Mouse (Mus musculus) kidney, postnatal 14 days (tissue): ENCODE measurements around the gene Ifnar1.
"Not testable (repeated sequence)": the region's sequence is repeated elsewhere in the genome, so short reads cannot be mapped to it uniquely, and the experiment has no call there.

Source experiments
- DNase-seq: peaks from one replicate; pipeline ENCODE4 v3.0.0; 2022; ENCODE audit warnings: mixed read lengths

Ifnar1 gene

GRCm38 (mm10) chr16:91484808-91485700 is at the start of gene Ifnar1:
Gene Ifnar1, plus strand, starts transcription at chr16:91485238.
- DNase-seq = peak; percentile 100

- DNase-seq = no peak
These were observed 47.0 kb upstream of the Ifnar1 start for GRCm38 (mm10) chr16:91438081-91438480.

DNA sequence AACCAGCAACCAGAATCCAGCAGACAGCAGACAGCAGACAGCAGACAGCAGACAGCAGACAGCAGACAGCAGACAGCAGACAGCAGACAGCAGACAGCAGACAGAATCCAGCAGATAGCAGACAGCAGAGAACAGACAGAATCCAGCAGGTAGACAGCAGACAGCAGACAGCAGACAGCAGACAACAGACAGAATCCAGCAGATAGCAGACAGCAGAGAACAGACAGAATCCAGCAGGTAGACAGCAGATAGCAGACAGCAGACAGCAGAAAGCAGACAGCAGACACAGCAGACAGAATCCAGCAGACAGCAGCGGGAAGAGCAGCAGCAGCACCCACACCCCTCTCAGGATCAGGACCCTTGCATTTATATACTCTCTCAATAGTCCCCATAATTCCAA is 46.4 kb upstream of the Ifnar1 start:
- DNase-seq = not testable (repeated sequence)

- peak; percentile 78 for DNase-seq
These were observed 43.7 kb upstream of the Ifnar1 start for GRCm38 (mm10) chr16:91441366-91441765.

DNA sequence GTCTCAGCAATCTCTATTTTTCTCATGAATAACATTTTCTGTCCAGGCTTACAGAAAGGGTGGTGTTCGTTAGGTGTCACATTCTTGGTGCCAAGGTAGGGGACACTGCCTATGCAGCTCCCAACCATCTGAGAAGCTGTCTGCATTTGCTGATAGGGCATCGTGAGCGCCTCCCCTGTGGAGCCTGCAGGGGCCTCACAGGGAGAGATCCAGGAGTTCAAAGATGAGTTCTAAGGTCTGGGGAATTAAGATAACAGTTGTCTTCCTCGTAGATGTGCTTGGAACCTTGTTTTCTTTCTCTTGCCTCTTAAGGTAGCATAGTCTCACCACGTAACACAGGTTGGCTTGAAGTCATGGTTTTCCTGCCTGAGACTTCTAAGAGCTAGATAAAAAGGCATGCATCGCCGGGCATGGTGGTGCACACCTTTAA is 43.2 kb upstream of the Ifnar1 start:
- DNase-seq = no peak

- no peak for DNase-seq
These were observed 42.6 kb upstream of the Ifnar1 start for GRCm38 (mm10) chr16:91442446-91442845.

DNA sequence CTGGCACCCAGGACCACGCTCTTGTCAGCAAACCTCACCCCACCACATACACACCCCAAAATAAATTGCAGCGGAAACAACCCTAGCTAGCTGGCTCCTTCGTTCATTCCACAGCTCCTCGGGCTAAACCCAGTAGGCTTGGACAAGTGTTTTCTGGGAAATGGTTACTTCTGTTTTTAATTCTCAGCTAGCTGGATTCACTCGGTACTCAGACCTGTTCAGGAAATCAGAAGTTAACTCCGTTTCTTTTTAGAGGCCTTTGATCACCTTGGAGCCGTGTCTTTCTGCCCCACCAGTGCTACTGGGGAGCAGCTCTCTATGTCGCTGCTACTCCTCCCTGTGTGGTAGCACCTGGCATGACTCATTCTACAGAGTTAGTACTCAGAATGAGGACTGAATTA is 41.8 kb upstream of the Ifnar1 start:
- no peak for DNase-seq

DNA sequence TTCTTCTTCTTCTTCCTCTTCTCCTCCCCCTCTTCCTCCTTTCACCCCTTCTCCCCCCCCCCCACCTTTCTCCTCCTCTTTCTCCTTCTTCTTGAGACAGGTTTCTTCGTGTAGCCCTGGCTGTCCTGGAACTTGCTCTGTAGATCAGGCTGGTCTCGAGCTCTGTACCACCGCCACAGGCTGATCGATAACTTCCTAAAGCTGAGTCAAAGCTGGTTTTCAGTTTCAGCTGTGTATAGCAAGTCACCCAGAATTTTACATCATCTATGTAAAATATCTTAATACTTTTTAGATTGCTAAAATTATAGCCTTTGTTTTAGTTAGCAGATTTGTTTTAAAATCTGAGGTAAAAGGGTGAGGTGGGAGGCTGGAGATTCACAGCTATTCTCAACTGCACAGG is 40.2 kb upstream of the Ifnar1 start:
- DNase-seq = no peak

- no peak for DNase-seq
These were observed 39.5 kb upstream of the Ifnar1 start for GRCm38 (mm10) chr16:91445566-91445965.

GRCm38 (mm10) chr16:91446778-91447511 is 38.1 kb upstream of the Ifnar1 start:
- DNase-seq = no peak

GRCm38 (mm10) chr16:91447512-91447900 is 37.5 kb upstream of the Ifnar1 start:
- DNase-seq = peak; percentile 68

DNA sequence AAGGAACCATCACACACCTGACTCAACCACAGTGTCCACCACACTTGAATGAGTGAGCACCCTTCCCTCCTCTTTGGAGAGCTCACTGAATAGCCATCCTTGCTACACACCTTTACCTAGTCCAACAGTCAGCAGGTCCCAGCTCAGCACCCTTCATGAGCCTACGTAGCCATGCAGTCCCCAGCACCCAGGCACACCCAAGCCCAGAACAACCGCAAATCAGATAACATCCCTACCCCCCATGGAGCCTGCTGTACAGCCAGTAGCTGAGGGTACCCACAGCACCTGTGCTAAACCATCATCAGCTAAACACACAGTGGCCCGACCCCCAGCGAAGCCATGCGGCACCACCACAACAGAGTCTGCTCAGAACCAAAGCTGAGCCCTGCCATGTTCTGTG is 37.0 kb upstream of the Ifnar1 start:
- no peak for DNase-seq

- DNase-seq = no peak
These were observed 36.1 kb upstream of the Ifnar1 start for GRCm38 (mm10) chr16:91448895-91449294.

GRCm38 (mm10) chr16:91450137-91451064 is 34.6 kb upstream of the Ifnar1 start:
- no peak for DNase-seq

DNA sequence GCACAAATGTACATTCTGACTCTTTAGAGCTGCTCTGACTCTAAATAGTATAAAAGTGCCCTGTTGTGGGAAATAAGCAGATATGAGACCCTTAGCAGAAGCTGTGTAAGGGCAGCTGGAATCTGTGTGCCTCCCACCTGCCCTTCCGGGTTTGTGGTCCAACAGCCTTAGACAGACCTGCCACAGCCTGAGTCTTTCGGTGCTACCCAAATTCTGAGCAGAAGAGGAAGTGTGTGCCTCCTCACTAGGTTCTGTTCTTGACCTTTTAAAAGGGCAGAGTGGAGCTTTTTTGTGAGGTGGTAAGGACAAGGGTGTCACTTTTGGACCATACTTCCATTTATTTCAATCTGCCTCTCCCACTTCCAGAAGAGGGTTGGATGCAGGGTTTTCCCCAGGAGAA is 33.1 kb upstream of the Ifnar1 start:
- no peak for DNase-seq

DNA sequence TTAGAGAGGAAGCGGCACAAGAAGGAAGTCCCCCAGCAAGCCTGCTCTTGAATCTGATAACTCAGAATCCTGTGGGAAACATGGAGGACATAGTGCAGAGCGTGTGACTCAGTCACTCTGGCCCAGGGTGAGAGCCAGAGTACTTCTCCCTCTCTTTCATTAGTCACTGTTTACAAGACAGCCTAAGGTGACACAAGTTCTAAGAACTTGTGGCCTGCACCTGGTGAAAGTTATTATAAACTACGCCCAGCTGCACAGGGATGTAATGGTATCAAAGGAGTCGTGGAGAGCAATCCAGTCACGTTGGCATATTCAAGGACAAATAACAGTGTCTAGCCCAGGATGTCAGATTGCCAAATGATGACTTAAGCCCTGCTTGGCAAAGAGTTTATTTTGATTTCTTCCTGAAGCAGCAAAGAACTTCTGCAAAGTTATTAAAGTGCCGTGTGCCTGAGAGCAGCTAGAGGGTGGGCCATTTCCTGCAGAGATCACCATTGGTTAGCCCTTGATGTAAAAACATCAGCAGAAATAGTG is 32.6 kb upstream of the Ifnar1 start:
- DNase-seq = peak; percentile 34

DNA sequence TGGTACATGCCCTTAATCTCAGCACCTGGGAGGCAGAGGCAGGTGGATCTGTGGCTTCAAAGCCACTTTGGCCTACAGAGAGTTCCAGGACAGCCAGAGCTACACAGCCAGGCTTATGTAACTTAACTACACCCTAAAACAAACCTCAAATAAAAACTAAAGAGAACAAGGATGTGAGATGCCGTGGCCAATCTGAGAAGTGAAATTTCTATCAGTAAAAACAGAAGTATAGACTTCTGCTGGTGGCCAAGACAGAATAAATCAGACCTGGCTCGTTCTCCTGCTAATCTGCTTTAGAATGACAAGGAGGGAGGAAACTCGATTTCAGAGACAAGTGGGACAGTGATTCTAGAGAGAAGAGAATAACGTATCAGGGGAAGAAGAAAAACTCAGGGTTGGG is 29.2 kb upstream of the Ifnar1 start:
- no peak for DNase-seq

- no peak for DNase-seq
These were observed 26.7 kb upstream of the Ifnar1 start for GRCm38 (mm10) chr16:91458301-91458746.

- DNase-seq = peak; percentile 58
These were observed 26.1 kb upstream of the Ifnar1 start for GRCm38 (mm10) chr16:91458976-91459375.

DNA sequence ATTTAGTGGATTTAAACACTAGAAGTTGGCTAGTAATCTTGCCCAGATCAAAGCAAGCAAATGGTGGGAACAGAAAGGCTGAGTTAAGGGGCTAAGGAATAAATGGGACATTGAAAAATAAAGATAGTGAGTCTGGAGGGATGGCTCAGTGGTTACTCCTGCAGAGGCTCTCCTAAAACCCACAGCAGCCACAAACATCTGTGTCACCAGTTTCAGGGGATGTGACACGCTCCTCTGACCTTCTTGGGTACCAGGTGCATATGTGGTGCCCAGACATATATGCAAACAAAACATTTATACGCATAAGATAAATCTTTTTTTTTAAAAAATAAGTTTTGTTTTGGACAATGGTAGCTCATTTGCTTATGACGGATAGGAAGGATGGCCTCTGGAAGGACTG is 25.6 kb upstream of the Ifnar1 start:
- DNase-seq = no peak

DNA sequence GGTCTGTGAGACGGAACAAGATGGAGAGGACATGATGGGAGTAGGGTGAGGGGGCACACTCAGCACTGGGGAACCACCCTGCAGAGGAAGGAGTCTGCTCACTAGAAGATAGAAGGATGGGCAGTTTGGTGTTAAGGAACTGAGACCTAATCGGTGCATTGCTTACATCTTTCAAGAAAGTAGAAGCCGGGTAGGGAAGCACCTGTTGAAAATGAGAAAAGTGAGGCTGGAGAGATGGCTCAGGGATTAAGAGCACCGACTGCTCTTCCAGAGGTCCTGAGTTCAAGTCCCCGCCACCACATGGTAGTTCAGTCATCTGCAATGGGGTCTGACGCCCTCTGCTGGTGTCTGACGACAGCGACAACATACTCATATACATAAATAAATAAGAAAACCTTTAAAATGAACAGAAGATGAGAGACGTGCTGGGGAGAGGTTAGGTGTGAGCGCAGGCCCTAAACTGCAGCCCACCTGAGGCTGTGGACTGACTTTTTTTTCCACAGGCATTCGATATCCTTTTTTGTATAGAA is 25.1 kb upstream of the Ifnar1 start:
- no peak for DNase-seq

GRCm38 (mm10) chr16:91461066-91461638 is 23.9 kb upstream of the Ifnar1 start:
- DNase-seq = peak; percentile 33
